Mouse (Mus musculus): ENCODE measurements around the gene Hjurp. TPM values are rescaled to one million over a fixed set of nuclear protein-coding genes. Genes with fewer than 3 reads are reported as not detected.
A peak's percentile ranks its signal among the peaks of the same experiment; 100 is the strongest.

Hjurp gene
- polyA plus RNA-seq, 1 experiment from 2014 or later: 189 TPM

DNA sequence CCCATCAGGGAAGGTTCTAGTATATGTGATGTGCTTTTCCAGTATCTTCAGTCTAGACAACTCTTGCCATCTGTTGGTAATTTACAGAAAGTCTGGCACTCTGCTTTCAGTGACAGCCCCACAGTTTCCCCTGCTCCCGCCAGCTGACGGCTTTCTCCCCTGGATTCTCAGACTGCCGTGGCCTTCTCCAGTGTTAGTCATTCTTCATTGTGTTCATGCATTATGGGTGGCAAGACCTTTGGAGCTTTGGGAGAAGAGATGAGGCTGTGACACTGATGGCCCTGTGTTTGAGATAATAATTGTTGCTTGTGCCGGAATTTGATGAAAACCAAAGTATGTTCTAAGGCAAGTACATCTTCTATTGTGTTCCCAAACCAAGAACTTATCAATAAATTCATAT is 58.8 kb downstream of the Hjurp start:
- no peaks in the 10 kb centered on the region for H3K4me1 ChIP-seq
- ATAC-seq (ENCODE audit: low FRiP score, low read depth): no peak
- H3K4me2 ChIP-seq (replicated peaks): no peak overlapping the region
- H3K4me3 ChIP-seq: no peak overlapping the region
- H3K27ac ChIP-seq (replicated peaks): no peak overlapping the region
- H3K9ac ChIP-seq (replicated peaks): no peak overlapping the region
- 49% methylated on average over 4 of the region's 4 CpGs for WGBS
- no peaks in the 10 kb centered on the region for H3K27me3 ChIP-seq
- no peaks in the 10 kb centered on the region for H3K36me3 ChIP-seq
- H3K9me3 ChIP-seq: peaks cover 41% of the 10 kb centered on the region

DNA sequence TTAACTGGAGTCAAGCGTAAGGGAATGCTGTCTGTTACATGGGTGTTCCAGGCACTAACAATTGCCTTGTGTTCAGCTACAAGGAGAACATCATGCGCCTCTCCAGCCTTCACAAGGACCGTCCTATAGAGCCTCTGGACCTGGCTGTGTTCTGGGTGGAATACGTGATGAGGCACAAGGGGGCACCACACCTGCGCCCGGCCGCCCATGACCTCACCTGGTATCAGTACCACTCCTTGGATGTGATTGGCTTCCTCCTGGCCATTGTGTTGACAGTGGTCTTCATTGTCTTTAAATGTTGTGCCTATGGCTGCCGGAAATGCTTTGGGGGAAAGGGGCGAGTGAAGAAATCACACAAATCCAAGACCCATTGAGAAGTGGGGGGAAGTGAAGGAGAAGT is 59.4 kb downstream of the Hjurp start:
- ATAC-seq (ENCODE audit: low FRiP score, low read depth): no peak

GRCm38 (mm10) chr1:88217576-88217975 is 59.9 kb downstream of the Hjurp start:
- Histone ChIP-seq H3K9me3 (peaks cover 52% of the 10 kb centered on the region), H3K4me2 (replicated peaks) (no peak overlapping the region)

More for the DNA sequence above, 59.4 kb downstream of the Hjurp start:
- H3K4me2 ChIP-seq (replicated peaks): no peak overlapping the region
- WGBS: 75% methylated on average over 9 of the region's 9 CpGs
- no peak overlapping the region for H3K9ac ChIP-seq (replicated peaks)
- no peaks in the 10 kb centered on the region for H3K36me3 ChIP-seq
- H3K9me3 ChIP-seq: peaks cover 47% of the 10 kb centered on the region
- H3K27ac ChIP-seq (replicated peaks): no peak overlapping the region
- H3K4me3 ChIP-seq: no peak overlapping the region
- H3K4me1 ChIP-seq: no peaks in the 10 kb centered on the region
- H3K27me3 ChIP-seq: no peaks in the 10 kb centered on the region

DNA sequence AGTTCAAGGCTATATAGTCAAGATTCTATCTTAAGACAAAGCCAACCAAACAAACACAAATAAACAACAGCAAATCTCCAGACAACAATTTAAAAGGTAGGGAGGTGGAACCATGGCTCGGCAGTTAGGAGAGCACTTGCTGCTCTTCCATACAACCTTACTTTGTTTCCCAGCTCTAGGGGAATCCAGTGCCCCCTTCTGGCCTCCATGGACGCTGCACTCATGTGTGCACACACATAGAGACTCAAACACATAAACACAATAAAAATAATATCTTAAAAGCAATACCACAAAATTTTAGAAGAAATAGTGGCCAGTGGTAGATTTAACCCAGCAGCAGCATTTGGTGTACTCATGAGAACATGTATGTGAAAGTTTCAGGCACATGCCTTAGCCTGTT is 60.3 kb downstream of the Hjurp start:
- peaks cover 54% of the 10 kb centered on the region for H3K9me3 ChIP-seq
- no peaks in the 10 kb centered on the region for H3K4me1 ChIP-seq
- H3K4me2 ChIP-seq (replicated peaks): no peak overlapping the region
- no peak overlapping the region for H3K27ac ChIP-seq (replicated peaks)
- no peak overlapping the region for H3K4me3 ChIP-seq
- no peak overlapping the region for H3K9ac ChIP-seq (replicated peaks)
- no peaks in the 10 kb centered on the region for H3K27me3 ChIP-seq
- H3K36me3 ChIP-seq: no peaks in the 10 kb centered on the region
- no peak for ATAC-seq (ENCODE audit: low FRiP score, low read depth)
- WGBS: 62% methylated on average over 2 of the region's 2 CpGs

More at GRCm38 (mm10) chr1:88217576-88217975, 59.9 kb downstream of the Hjurp start:
- Histone ChIP-seq H3K4me3 (no peak overlapping the region), H3K36me3 (no peaks in the 10 kb centered on the region), H3K4me1 (no peaks in the 10 kb centered on the region), H3K9ac (replicated peaks) (no peak overlapping the region), H3K27ac (replicated peaks) (no peak overlapping the region), H3K27me3 (no peaks in the 10 kb centered on the region)
- no peak for ATAC-seq (ENCODE audit: low FRiP score, low read depth)
- 40% methylated on average over 3 of the region's 3 CpGs for WGBS

DNA sequence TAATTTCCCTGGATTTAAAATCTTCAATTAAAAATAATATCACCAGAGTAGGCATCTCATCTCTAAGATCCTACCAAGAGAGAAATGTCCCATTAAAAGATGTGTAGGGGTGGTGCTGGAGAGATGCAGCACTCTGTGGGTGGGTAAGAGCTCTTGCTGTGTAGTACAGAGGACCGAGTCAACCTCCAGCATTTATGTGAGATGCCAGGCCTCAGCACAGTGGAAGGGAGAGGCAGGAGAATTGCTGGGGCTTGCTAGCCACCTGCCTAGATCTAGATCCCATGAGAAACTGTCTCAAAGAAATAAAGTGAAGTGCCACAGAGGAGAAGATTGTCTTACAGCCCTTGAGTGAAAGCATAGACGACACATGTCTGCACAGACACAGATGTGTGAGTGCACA is 60.9 kb downstream of the Hjurp start:
- Histone ChIP-seq H3K9me3 (peaks cover 57% of the 10 kb centered on the region), H3K27ac (replicated peaks) (no peak overlapping the region), H3K9ac (replicated peaks) (no peak overlapping the region), H3K4me2 (replicated peaks) (no peak overlapping the region), H3K4me1 (no peaks in the 10 kb centered on the region), H3K36me3 (no peaks in the 10 kb centered on the region), H3K27me3 (no peaks in the 10 kb centered on the region), H3K4me3 (no peak overlapping the region)
- ATAC-seq (ENCODE audit: low FRiP score, low read depth): no peak
- 52% methylated on average over 2 of the region's 2 CpGs for WGBS

- WGBS: 69% methylated on average over 10 of the region's 10 CpGs
- Histone ChIP-seq H3K27me3 (no peaks in the 10 kb centered on the region), H3K27ac (replicated peaks) (no peak overlapping the region), H3K4me2 (replicated peaks) (no peak overlapping the region), H3K9me3 (peaks cover 60% of the 10 kb centered on the region), H3K9ac (replicated peaks) (no peak overlapping the region), H3K4me3 (no peak overlapping the region), H3K36me3 (no peaks in the 10 kb centered on the region), H3K4me1 (no peaks in the 10 kb centered on the region)
- no peak for ATAC-seq (ENCODE audit: low FRiP score, low read depth)
These were observed 61.7 kb downstream of the Hjurp start for GRCm38 (mm10) chr1:88215466-88216380.

- 76% methylated on average over 2 of the region's 2 CpGs for WGBS
- ATAC-seq (ENCODE audit: low FRiP score, low read depth): 0 out of 2 replicates have a peak, but pooled peaks have one; percentile 10
- H3K27ac ChIP-seq (replicated peaks): no peak overlapping the region
These were observed 62.9 kb downstream of the Hjurp start for GRCm38 (mm10) chr1:88214462-88214952.

GRCm38 (mm10) chr1:88213766-88214461 is 63.5 kb downstream of the Hjurp start:
- Histone ChIP-seq H3K9ac (replicated peaks) (no peak overlapping the region), H3K4me1 (no peaks in the 10 kb centered on the region), H3K9me3 (peaks cover 60% of the 10 kb centered on the region), H3K27ac (replicated peaks) (no peak overlapping the region), H3K36me3 (no peaks in the 10 kb centered on the region), H3K4me3 (no peak overlapping the region), H3K27me3 (no peaks in the 10 kb centered on the region), H3K4me2 (replicated peaks) (no peak overlapping the region)
- ATAC-seq (ENCODE audit: low FRiP score, low read depth): 0 out of 2 replicates have a peak, but pooled peaks have one; percentile 7
- 79% methylated on average over 2 of the region's 2 CpGs for WGBS

More at GRCm38 (mm10) chr1:88214462-88214952, 62.9 kb downstream of the Hjurp start:
- H3K4me1 ChIP-seq: no peaks in the 10 kb centered on the region
- no peak overlapping the region for H3K4me3 ChIP-seq
- no peaks in the 10 kb centered on the region for H3K36me3 ChIP-seq
- H3K9me3 ChIP-seq: peaks cover 60% of the 10 kb centered on the region
- H3K9ac ChIP-seq (replicated peaks): no peak overlapping the region
- H3K4me2 ChIP-seq (replicated peaks): no peak overlapping the region
- no peaks in the 10 kb centered on the region for H3K27me3 ChIP-seq

GRCm38 (mm10) chr1:88213061-88213460 is 64.4 kb downstream of the Hjurp start:
- H3K9me3 ChIP-seq: peaks cover 60% of the 10 kb centered on the region
- no peaks in the 10 kb centered on the region for H3K4me1 ChIP-seq
- H3K4me2 ChIP-seq (replicated peaks): no peak overlapping the region
- H3K27me3 ChIP-seq: no peaks in the 10 kb centered on the region
- H3K27ac ChIP-seq (replicated peaks): no peak overlapping the region
- ATAC-seq (ENCODE audit: low FRiP score, low read depth): no peak
- H3K4me3 ChIP-seq: no peak overlapping the region
- no peaks in the 10 kb centered on the region for H3K36me3 ChIP-seq
- no peak overlapping the region for H3K9ac ChIP-seq (replicated peaks)
- WGBS: 73% methylated on average over 1 of the region's 1 CpGs

Other genes with a start within 250 kb of the Hjurp start
- gene Ugt1a10, start 222.2 kb downstream of the Hjurp start, polyA plus RNA-seq (2016; fragmentation: Nextera tagmentation; extraction: Ambion mirVana): not detected in 2 replicates
- gene Ugt1a9, start 206.8 kb downstream of the Hjurp start, polyA plus RNA-seq (2016; fragmentation: Nextera tagmentation; extraction: Ambion mirVana): not detected in 2 replicates
- not detected in 2 replicates for gene Ugt1a8, start 189.8 kb downstream of the Hjurp start, polyA plus RNA-seq (2016; fragmentation: Nextera tagmentation; extraction: Ambion mirVana)
- 0.90 and 1.2 TPM in 2 replicates for gene Ugt1a7c, start 182.6 kb downstream of the Hjurp start, polyA plus RNA-seq (2016; fragmentation: Nextera tagmentation; extraction: Ambion mirVana)
- gene Ugt1a6b, start 174.4 kb downstream of the Hjurp start, polyA plus RNA-seq (2016; fragmentation: Nextera tagmentation; extraction: Ambion mirVana): not detected in 2 replicates
- gene Ugt1a6a, start 142.8 kb downstream of the Hjurp start, polyA plus RNA-seq (2016; fragmentation: Nextera tagmentation; extraction: Ambion mirVana): 0.58 and 0.61 TPM in 2 replicates
- not detected in 2 replicates for gene Ugt1a5, start 111.6 kb downstream of the Hjurp start, polyA plus RNA-seq (2016; fragmentation: Nextera tagmentation; extraction: Ambion mirVana)
- gene Ugt1a2, start 77.0 kb downstream of the Hjurp start, polyA plus RNA-seq (2016; fragmentation: Nextera tagmentation; extraction: Ambion mirVana): 0.14 TPM in 1 of 2 replicates, not detected in the other
- gene Dnajb3, start 71.9 kb downstream of the Hjurp start, polyA plus RNA-seq (2016; fragmentation: Nextera tagmentation; extraction: Ambion mirVana): 12.3 and 12.7 TPM in 2 replicates
- gene Ugt1a1, start 65.7 kb downstream of the Hjurp start, polyA plus RNA-seq (2016; fragmentation: Nextera tagmentation; extraction: Ambion mirVana): not detected in 2 replicates
- 1.1 and 1.6 TPM in 2 replicates for gene Mroh2a, start 50.6 kb downstream of the Hjurp start, polyA plus RNA-seq (2016; fragmentation: Nextera tagmentation; extraction: Ambion mirVana)
- gene Trpm8, start within 50 bp of the Hjurp start, polyA plus RNA-seq (2016; fragmentation: Nextera tagmentation; extraction: Ambion mirVana): not detected in 2 replicates
- gene Spp2, start 129.3 kb upstream of the Hjurp start, polyA plus RNA-seq (2016; fragmentation: Nextera tagmentation; extraction: Ambion mirVana): 2.4 TPM in 1 of 2 replicates, not detected in the other
- gene Glrp1, start 232.4 kb upstream of the Hjurp start, polyA plus RNA-seq (2016; fragmentation: Nextera tagmentation; extraction: Ambion mirVana): not detected in 2 replicates

Data from midbrain, embryonic 12.5 days (tissue).